Mouse (Mus musculus) spleen, postnatal 36 days (tissue): ENCODE measurements around the gene Trp53tg5.

Source experiments
- DNase-seq, 2 experiments: peaks; one replicate each; pipeline ENCODE4 v3.0.0; 2022; ENCODE audit warnings: low spot score in 2 of 2, mixed read lengths in 1 of 2

The Trp53tg5 gene

GRCm38 (mm10) chr2:164432541-164433191 lies 40.9 kb downstream of the Trp53tg5 start:
- DNase-seq, result no peak

DNA sequence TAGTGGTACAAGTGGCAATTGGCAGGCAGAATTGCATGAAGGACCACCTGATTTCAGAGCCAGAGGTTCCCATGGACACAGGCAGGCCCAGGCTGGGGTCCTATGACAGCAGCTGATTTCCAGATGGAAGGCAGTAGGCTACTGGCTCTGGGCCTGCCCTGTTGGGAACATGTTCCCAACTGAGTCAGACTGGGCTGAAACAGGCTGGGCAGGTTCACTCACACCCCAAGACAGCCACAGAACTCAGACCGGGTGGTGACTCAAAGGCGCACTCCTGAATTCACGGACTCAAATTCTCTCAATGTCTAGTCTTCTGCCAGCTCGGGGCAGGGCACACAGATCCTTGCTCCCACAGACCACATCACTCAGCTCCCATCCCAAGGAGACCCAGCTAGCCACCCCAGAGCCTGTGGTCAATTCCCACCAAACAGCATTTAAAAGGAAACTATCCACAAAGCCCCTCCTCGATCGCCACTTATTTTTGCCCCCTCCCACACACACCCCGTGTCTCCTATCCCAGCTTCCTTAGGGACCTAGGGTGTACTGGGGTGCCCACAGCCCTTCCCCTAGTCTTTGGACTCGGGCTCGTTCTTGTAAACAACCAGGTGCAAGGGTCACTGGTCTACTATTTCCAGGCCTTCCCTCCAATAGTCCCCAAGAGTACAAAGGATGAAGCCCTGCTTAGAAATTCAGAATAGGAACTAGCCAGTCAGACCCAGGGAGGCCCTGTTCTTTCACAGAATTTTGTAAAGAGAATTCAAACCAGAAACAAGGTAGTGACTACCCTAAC lies 41.7 kb downstream of the Trp53tg5 start:
- DNase-seq, result no peak

DNA sequence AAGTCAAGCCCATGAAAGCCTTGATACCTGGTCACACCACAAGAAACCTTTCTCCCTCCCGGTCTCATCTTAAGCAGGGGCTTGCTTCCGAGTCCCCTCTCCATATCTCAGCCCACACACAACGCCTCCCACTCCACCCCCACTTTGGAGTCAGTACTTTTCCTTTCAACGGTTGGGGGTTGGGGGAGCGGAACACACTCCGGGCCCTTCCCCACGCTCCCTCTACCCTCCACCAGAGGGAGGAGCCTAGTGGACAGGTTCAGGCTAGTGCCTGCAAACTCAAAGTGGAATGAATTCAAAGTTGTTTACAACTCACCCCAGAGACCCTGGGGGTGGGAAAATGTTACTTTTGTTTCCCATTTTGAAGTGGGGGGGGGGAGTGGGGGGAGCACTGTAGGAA lies 42.8 kb downstream of the Trp53tg5 start:
- DNase-seq, result no peak

DNA sequence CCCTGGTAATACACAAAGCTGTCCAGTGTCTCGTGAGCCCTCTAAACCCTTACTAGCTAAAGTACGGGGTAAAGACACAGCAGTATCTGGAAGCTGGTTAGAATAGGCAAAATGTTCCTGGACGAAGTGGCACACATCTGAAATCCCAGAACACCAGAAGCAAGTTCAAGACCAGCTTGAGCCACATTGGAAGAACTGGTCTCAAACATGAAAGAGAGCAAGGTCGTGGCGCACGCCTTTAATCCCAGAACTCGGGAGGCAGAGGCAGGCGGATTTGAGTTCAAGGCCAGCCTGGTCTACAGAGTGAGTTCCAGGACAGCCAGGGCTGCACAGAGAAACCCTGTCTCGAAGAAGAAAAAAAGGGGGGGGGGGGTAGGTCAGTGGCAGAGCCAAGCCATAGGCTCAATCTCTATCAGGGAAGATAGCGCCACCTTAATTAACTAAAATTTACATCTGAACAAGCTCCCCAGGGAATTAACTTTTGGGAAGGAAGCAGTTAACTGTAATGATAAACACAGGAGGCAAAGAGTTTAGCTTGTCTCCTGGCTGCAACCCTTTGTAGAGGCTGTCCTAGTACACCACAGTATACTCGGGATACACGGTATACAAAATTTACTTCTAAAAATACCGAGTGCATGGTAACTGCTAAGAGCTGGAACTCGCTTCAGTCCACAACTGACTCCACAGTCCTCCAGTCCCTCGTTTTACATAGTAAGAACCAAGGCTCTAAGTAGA lies 43.5 kb downstream of the Trp53tg5 start:
- DNase-seq, result no peak

DNA sequence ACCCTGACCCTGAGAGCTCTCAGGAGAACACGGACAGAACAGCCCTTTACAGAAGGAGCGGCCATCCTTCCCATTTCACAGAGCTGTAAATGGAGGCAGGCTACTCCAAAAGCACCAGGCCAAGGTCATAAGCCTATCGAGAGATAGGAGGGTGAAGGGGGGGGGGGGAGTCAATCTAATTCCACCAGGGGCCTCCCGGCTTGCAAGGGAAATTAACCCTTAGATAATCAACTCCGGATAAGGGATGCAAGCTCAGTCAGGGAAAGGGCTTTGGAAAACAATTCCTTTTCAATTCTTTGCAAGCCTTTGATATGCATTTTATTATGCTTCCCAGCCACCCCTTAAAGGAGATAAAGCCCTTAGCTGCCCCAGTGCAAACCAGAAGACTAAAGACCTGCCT lies 45.1 kb downstream of the Trp53tg5 start:
- no peak for DNase-seq

DNA sequence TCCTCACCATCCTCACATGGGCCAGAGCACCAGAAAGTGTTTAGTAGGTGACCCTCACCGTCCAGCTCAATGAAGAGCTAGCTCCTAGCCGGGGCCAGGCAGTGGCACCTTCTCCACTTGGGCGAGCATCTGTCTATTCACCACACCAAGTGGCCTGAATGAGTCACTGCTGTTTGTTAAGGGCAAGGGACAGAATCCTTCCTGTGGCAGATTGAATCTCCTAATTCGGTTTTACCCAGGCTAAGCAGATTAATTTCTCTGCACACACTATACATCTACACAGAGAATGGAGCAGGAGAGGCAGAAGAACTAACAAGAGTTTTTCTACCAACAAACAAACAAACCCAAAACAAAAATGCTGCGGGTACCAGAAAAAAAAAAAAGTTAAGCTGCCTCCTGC lies 46.6 kb downstream of the Trp53tg5 start:
- DNase-seq, result no peak

DNA sequence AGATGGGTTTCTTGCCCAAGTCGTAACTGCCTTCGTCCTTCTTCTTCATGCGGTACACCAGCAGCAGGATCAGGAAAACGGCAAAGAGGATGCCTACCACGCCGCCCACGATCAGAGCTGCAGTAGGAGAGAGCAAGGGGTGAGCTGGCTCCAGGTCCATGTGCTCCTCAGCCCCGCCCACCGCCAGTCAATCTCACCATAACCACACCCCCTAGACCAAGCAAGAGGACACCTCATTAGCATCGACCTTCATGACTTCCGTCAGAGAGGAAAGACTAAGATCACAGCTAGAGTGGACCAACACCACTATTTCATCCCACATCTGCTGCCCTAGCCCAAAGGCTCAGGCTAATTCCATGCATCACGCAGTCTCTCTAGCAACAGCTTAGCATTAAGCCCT lies 47.4 kb downstream of the Trp53tg5 start:
- DNase-seq, result no peak

DNA sequence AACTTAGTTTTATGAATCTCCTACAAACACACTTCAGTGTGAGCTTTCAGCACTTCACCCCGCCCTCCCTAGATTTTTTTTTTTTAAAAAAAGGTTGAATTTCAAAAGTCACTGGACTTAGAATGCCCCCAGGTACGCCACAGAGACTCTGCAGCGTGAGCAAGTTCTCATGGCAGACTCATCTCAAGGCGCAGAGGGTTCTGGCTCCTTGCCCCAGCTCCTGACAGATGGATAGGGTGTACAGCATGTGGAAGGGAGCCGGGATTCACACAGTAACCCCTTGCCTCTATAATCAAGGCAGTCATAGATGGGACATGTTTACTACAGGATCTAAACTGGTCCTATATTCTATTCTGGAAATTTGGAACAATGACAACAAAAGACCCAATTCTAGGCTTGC lies 48.1 kb downstream of the Trp53tg5 start:
- DNase-seq, result no peak

- no peak for DNase-seq
These were observed 49.1 kb downstream of the Trp53tg5 start for GRCm38 (mm10) chr2:164424406-164424805.

GRCm38 (mm10) chr2:164423464-164423863 lies 50.1 kb downstream of the Trp53tg5 start:
- DNase-seq, result no peak

- DNase-seq, result peak; percentile 84 to 85
These were observed 50.7 kb downstream of the Trp53tg5 start for GRCm38 (mm10) chr2:164422675-164423393.

DNA sequence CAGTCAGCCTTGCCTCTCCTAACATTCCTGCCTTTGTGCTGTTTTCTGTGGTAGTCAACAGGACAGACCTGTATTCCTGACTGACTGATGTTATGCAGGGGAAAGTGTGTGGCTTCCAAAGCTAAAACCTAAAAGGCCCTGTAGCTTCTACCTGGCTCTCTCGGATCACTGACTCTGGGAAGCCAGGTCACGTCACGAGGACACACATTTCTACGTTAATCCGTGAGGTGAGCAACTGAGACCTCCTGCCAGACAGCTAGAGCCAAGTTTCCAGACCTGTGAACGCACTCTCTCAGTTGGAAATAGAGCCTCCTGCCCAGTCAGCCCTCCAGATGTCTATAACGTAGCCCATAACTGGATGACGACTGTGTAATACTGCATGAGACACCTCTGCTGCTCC lies 51.5 kb downstream of the Trp53tg5 start:
- no peak for DNase-seq

GRCm38 (mm10) chr2:164421306-164421705 lies 52.2 kb downstream of the Trp53tg5 start:
- no peak for DNase-seq
